Mouse (Mus musculus): ENCODE results near the gene Ocm. TPM values are rescaled to one million over a fixed set of nuclear protein-coding genes. Genes with fewer than 3 reads are reported as not detected.
A peak's percentile ranks its signal among the peaks of the same experiment; 100 is the strongest.

The Ocm gene
- total and polyA plus RNA-seq, 3 experiments = not detected

GRCm38 (mm10) chr5:144039156-144039675, 12.7 kb upstream of the Ocm start:
- peak overlapping the region; percentile 44 to 54 for H3K4me3 ChIP-seq (ENCODE audit: control insufficient read depth in 1 of 2, insufficient read depth in 1 of 2, low read depth in 2 of 2, low read length in 2 of 2)
- no peaks in the 10 kb centered on the region for H3K9me3 ChIP-seq (replicated peaks; ENCODE audit: insufficient read depth, low read length)
- no peaks in the 10 kb centered on the region for H3K79me2 ChIP-seq (ENCODE audit: control insufficient read depth, insufficient read depth, low read length, poor library complexity)
- peak; percentile 66 for DNase-seq (ENCODE audit: low read depth, low spot score)
- no peaks in the 10 kb centered on the region for H3K27me3 ChIP-seq (ENCODE audit: control insufficient read depth in 1 of 2, insufficient read depth in 2 of 2, low read length in 2 of 2)
- H3K9ac ChIP-seq (ENCODE audit: control insufficient read depth, low read depth, low read length, poor library complexity, severe bottlenecking) = no peak overlapping the region
- no peak overlapping the region for H3K27ac ChIP-seq (ENCODE audit: control insufficient read depth, low read depth, low read length)
- peaks cover 0 to 3% of the 10 kb centered on the region in 2 experiments; a peak in 2 of 4 replicates for H3K4me1 ChIP-seq (ENCODE audit: control insufficient read depth in 1 of 2, insufficient read depth in 2 of 2, low read length in 2 of 2)
- TF ChIP-seq ZKSCAN1 (IDR thresholded peaks at IDR 0.05; ENCODE audit: low read depth, low read length) (no peak), SIN3A (IDR thresholded peaks at IDR 0.05; ENCODE audit: low read length) (no peak), UBTF (IDR thresholded peaks at IDR 0.05; ENCODE audit: borderline replicate concordance, insufficient read depth, low read depth, low read length) (no peak), MEF2A (IDR thresholded peaks at IDR 0.05; ENCODE audit: extremely low read depth, insufficient replicate concordance, low read depth, low read length, poor library complexity, severe bottlenecking) (no peak), JUND (IDR thresholded peaks at IDR 0.05; ENCODE audit: low read depth, low read length) (no peak), TAL1 (IDR thresholded peaks at IDR 0.05; ENCODE audit: low read length) (peak; percentile 21; the same call in 1 of the 2 replicates), KAT2A (conservative IDR thresholded peaks at IDR 0.05; ENCODE audit: low read depth, low read length) (no peak), USF1 (IDR thresholded peaks at IDR 0.05; ENCODE audit: low read depth, low read length) (no peak), GATA1 (IDR thresholded peaks at IDR 0.05; ENCODE audit: low read depth, low read length) (0 out of 2 replicates have a peak, but pooled peaks have one; percentile 31), NRF1 (IDR thresholded peaks at IDR 0.05; ENCODE audit: insufficient read depth, low read depth, low read length, poor library complexity, severe bottlenecking) (no peak), RAD21 (IDR thresholded peaks at IDR 0.05; ENCODE audit: low read depth, low read length) (no peak), CHD2 (IDR thresholded peaks at IDR 0.05; ENCODE audit: low read length) (no peak), ZC3H11A (IDR thresholded peaks at IDR 0.05; ENCODE audit: low read depth, low read length) (no peak), MYB (IDR thresholded peaks at IDR 0.05; ENCODE audit: low read depth, low read length) (no peak), SMC3 (IDR thresholded peaks at IDR 0.05; ENCODE audit: low read depth, low read length) (no peak), ZMIZ1 (IDR thresholded peaks at IDR 0.05; ENCODE audit: low read depth, low read length) (no peak), POLR2AphosphoS5 (IDR thresholded peaks at IDR 0.05; ENCODE audit: borderline replicate concordance, low read depth, low read length) (no peak), TBP (IDR thresholded peaks at IDR 0.05; ENCODE audit: low read depth, low read length) (no peak), USF2 (IDR thresholded peaks at IDR 0.05; ENCODE audit: borderline replicate concordance in 1 of 2, insufficient read depth in 1 of 2, low read depth in 1 of 2, low read length in 2 of 2) (no peak), MYC (IDR thresholded peaks at IDR 0.05; ENCODE audit: low read depth, low read length) (no peak), ZNF384 (IDR thresholded peaks at IDR 0.05; ENCODE audit: low read depth, low read length) (no peak), EP300 (IDR thresholded peaks at IDR 0.05; ENCODE audit: low read depth in 1 of 2, low read length in 2 of 2) (peak; percentile 11 to 30; a peak in 1 of 4 replicates)
- H3K36me3 ChIP-seq (ENCODE audit: control insufficient read depth in 1 of 2, insufficient read depth in 2 of 2, low read length in 2 of 2) = no peaks in the 10 kb centered on the region; a peak in 1 of 4 replicates

Data from MEL (cell line).